Mouse (Mus musculus): ENCODE results near the gene Lekr1. TPM values are rescaled to one million over a fixed set of nuclear protein-coding genes. Genes with fewer than 3 reads are reported as not detected.

Gene Lekr1
- polyA plus RNA-seq, 2 experiments from 2014 or later: 0.46 to 1.7 TPM

Other genes with a start within 250 kb of the Lekr1 start
- 1 to 10 TPM; 5.5 to 9.2 TPM for gene Tiparp, start 137.8 kb upstream of the Lekr1 start, polyA plus RNA-seq (2017; shearing (Covaris generic))

All from activated CD4-positive, CD25-positive, alpha-beta regulatory T cell, adult 4 months (primary cell).